Mouse (Mus musculus) cerebral cortex, adult 2 months (tissue): ENCODE data around the gene Prkca.

Experiments used
- WGBS: fragments of 180-500 bp; shearing (Covaris S2); methylation state at CpG from one replicate; pipeline ENCODE4 v1.1.7; 2018; 5-methylcytosine and 5-hydroxymethylcytosine counted together

The Prkca gene

DNA sequence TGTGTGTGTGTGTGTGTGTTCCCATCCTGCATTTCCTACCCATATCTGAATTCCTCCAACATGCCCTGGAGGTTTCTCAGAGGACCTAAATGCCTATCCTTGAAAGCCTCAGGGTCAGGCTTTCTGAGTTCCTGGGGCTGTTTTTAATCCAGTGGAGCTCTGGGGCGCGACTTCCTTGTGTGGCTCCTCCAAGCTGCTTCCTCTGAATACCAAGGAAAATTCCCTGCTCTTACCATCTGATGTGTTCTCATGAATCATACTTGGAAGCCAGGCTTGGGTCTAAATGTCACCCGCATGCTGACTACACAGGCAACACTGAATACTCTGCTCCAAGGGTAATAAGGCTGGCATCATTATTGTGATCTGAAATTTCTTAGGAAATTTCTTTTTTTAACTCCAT lies 279.3 kb downstream of the Prkca start:
- 46% methylated on average over 3 of the region's 3 CpGs for WGBS

DNA sequence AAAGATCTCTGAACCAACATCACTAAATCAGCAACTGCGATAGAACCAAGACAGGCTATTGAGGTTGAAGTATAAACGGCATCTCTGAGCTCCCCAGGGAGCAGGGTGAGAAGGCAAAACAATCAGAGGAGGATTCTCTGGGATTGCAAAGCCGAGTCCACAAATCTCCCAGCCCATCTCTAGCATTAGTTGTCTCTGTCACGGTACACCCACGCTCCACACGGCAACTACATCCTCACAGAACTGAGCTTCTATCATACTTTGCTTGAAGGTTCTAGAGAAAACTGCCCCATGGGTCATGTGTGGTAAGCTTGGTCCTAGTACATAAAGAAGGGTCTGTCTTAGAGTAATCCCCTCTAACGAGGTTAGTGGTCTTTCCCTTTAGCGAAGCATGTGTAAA lies 280.6 kb downstream of the Prkca start:
- 56% methylated on average over 8 of the region's 8 CpGs for WGBS

DNA sequence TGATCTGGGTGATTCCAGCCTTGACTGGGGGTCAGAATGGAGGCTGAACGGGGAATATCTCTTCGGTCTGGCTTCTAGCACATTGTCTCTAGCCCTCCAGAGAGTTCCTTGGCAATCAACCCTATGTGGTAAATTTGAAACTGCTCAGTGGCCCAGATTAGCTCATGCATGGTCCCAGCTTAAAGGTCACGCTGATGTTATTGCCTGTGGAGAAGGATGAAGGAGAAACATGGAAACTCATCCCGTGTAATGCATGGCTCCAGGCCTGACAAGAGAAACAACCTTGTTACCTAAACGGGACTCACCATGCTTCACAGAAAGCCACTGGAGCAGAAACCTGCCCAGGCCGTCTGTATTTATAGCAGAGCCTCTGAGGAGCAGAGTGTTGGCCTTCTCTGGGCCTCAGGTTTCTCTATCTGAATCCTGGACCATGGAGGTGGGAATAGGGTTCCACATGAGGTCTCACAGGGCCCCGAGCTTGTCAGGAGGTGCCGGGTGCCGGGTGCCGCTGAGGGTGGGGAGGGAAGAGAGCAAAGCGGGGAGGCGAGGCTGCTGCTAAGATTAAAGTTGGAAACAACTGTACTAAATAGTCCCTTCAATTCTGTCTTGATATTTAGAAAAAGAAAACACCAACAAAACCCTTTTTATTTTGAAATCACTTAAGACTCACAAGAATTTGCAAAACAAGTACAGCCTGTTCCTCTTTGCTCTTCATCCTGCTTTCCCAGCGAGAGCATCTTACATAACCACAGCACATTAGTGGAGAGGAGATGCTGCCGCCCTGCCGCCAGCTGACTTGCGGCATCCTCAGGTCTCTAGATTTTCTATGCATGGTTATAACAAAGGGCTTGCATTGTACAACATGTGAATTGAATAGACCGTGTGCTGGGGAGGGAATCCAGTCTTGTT lies 281.9 kb downstream of the Prkca start:
- 55% methylated on average over 17 of the region's 17 CpGs for WGBS

DNA sequence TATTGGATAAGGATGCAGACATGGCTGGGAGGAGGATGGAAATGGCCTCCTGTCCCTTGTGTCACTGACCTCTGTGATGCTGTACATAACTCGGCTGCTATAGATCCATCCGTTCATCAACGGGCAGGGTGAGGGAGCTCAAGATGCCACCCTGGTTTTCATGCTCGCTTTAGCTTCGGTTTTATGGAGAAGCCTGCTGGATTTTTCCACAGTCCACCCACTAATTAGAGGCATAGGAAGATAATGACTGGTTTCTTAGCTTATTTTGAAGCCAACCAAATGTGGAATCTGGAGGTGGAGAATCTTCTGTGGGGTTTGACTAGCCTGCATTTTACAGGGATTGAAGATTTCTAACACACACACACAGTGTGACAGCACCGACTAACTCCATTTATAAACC lies 286.6 kb downstream of the Prkca start:
- 62% methylated on average over 6 of the region's 6 CpGs for WGBS

DNA sequence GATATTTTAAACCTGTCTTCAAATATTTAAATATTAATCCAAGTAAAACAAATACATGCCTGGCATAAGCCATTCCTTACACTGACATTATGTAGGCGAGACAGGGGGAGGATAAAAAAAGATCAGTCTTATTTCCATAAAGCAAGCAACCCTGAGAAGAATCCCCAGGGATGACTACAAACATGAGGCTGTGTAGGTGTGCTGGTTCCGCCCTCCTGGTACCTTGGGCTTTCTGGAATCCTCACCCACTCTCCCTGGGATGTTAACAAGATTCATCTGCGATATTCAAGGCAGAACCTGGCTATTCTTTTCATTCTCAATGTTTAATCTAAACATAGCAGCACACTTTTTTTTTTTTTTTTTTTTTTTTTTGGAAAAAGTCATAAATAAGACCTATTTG lies 289.1 kb downstream of the Prkca start:
- WGBS = 49% methylated on average over 3 of the region's 3 CpGs

DNA sequence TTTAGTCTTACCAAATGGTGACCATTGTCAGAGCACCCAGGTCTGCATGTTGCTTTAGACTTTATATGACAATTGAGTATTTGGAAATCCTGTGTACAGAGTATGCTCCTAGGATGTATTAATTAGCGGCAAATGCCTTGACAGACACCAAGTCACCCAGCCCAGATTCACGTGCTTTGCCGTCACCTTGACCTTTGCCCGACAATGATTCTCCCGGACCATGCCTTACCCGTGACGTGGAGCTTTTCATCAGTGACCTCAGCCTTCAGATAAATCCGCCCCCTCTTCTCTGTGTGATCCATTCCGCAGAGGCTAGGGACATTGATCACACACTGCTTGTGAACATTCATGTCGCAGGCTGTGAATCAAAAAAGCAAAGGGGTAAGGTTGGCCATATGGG lies 290.0 kb downstream of the Prkca start:
- 76% methylated on average over 10 of the region's 10 CpGs for WGBS

DNA sequence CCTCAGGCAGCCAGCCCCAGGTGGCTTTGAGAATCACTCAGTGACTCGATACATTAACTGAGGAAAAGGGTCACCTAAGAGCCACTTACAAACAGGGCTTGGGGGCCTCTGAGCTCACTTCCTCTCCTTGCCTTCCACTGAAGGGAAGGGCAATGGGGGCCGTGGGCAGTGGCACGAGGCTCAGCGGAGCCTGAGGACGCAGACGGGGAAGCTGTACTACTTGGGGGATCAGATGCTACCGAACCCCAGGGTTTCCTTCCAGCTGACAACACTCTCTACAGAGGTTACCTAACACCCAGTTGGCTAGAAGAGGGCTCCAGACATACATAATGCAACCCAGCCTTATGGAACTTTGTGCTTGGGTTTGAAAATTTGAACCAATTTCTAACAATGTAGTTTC lies 302.1 kb downstream of the Prkca start:
- WGBS = 77% methylated on average over 7 of the region's 7 CpGs

DNA sequence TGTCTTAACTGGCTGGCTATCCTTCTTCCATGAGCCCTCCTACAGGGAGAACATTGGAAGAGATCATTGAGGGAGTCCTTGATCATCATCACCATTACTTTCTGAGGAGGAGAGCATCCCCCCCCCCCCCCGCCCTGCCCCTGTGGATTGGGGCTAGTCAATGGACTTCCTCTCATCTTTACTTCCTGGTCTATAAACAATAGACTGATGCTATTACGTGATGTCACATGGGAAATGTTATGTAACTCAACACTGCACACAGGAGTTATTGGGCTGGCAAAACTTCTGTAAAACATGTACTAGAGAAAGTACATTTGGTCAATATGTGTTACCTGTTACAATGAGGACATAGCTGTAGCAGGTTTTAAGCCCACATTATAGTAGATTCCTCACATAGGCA lies 302.9 kb downstream of the Prkca start:
- 73% methylated on average over 2 of the region's 2 CpGs for WGBS

DNA sequence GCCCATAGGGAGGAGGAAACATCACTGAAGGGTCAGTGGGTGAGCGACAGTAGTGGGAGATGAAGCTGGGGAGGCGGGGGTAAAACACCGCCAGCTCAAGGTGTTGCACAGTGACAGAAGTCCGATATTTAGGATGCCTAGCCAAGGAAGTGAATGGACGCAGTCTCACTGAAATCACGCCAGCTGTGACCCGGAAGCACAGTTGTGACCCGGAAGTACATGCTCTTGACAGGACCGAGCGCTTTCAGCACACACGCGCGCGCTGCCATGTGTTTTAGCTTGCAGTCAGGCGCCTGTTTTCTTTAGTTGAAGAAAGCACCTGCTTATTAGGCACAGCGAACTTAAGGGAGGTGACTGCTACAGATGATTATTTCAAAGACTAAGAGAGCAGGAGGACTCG lies 304.0 kb downstream of the Prkca start:
- 91% methylated on average over 17 of the region's 17 CpGs for WGBS

DNA sequence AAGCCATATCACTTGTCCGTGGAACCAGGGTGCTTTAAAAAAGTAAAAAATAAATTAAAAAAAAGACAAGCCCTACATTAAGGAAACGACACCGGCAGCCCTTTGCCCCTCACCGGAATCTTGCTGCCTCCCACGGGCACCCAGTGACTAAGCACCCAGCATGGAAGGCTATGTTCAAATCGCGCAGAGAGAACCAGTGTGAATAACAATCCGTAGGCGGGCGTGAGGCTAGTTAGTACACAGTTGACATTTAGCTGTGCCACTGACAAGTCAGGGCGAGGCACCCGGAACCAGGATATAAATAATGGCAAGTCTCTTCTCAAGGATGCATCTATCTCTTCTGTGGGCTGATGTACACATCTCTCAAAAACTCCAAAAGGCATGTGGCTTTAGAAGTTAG lies 304.7 kb downstream of the Prkca start:
- 63% methylated on average over 12 of the region's 12 CpGs for WGBS

DNA sequence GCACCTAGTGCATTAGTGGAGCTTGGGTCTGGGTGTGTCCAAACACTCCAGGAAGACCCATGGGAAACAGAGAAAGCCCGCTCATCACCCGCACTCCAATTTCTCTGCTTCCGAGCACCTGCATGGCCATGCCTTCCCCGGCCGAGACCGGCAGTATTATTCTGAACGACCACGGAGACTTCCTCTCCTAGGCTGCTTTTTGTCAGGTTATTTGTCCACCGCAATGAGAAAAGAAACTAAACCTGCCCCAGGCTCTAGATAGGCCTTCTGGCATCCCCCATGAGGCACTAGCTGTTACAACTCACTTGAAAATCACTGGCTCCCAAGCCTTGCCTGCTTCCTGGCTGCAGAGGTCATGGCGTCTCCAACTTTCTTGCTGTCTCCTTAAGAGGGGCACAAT lies 307.4 kb downstream of the Prkca start:
- WGBS = 93% methylated on average over 10 of the region's 10 CpGs

DNA sequence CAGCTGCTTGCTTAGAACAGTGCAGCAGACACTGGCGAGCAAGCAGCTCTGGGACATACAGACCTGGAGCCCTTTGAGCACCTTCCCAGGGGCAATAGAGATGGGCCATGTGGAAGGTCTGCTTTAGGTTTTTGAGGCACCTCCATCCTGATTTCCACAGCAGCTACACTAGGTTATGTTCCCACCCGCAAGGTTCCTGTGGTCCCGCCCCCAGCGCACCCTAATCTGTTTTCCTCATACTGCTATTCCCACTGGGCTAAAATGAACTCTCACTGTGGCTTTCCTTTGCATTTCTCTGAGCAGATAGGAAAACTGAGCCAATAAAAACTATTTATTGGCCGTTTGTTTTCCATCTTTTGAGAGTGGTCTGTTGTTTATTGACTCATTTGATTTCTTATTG lies 308.0 kb downstream of the Prkca start:
- 90% methylated on average over 5 of the region's 5 CpGs for WGBS

DNA sequence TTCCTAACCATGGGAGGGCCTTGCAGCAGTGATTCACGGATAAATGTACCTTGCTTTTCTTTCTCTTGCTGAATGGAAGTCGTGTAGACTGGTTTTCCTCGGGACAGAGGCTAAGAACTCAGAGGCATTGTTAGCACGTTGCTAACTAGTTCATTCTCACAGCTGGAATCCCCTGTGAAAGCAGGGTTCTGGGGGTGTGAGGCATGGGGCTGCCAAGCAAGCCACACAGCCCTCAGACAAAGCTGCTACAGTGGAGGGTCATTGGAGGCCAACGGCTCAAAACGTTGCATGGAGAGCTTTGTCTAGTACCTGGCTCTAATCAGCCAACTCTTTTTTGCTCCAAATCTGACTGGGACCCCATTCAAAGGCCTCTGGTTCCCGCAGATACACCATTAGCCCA lies 309.4 kb downstream of the Prkca start:
- WGBS = 56% methylated on average over 7 of the region's 7 CpGs

DNA sequence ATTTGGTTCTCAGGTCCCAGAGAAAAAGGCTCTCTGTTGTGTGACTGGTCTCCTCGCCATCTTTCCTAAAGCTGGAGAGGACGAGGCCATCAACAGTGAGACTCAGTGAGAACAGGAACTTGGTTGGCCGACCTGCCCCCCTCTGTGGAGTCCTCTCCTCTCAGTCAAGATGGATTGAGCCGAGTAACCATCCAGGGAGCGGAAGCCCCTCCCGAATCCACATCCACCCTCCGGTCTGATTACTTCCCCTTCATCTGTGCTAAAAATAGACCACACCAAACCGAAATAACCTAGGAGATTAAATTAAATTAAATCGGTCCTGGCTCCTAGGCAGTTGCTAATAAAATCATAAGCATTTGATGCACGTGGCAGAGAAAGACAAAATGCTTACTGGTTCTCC lies 311.2 kb downstream of the Prkca start:
- 58% methylated on average over 10 of the region's 10 CpGs for WGBS

DNA sequence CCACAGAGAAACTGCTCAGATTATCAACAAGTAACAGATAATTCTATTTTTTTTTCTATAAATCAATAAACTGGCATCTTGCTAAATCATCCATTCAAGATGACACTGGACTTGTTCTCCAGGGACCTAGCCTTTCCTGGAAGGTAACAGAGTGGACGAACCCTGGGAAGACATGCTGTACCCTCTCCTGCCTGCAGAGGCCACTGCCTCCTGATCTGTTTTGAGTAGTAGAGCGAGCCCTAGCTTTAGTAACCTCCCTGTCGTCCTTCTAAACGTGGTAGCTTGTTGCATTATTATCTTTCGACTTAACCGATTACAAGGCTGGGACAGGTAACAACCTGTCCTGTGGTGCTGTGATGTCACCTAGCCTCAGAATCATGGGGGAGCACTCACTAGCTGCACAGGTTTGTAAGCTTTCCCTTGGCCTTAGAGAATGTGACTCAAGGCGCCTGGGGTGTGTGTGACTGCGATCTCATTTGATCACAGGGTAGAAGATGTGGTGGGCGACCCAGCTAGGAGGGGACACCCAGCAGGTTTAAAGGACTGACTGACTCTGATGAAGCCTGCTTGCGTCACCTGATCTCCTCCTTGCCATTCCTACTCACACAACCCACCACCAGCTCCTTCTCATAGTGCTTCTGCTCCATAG lies 312.6 kb downstream of the Prkca start:
- WGBS = 43% methylated on average over 10 of the region's 10 CpGs

DNA sequence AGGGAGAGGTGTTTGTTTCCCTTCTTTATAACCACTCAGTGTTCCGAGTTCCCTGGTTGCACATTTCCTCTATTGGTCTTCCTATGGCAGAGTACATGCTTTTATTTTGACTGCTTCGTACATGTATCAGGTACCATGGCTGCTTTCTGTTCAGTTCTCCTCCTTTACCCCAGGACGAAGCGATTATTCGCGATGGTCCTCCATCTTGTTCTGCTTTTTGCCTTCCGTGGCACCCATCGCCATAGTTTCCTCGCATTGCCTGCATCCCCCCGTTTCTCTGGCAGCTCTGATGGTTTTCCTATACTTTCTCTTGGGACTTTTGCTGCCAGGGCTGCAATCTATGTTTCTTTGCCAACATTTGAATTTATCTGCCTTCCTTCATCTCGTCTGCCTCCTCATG lies 314.4 kb downstream of the Prkca start:
- 90% methylated on average over 11 of the region's 11 CpGs for WGBS

DNA sequence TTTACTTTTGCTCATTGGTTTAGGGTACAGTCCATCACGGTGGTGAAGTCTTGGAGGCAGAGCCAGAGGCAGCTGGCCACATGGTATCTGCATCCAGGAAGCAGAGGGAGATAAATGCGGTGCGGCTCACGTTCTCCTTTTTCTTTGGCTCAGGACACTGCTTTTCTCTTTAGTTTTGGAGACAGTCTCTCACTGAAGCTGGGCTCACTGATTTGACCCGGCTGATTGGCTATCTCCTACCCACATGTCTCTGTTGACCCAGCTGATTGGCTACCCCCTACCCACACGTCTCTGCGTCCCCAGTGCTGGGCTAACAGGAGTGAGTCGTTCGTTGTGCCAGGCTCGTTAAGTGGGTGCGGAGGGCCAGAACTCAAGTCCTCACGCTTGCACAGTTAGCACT lies 315.3 kb downstream of the Prkca start:
- WGBS = 46% methylated on average over 12 of the region's 12 CpGs

DNA sequence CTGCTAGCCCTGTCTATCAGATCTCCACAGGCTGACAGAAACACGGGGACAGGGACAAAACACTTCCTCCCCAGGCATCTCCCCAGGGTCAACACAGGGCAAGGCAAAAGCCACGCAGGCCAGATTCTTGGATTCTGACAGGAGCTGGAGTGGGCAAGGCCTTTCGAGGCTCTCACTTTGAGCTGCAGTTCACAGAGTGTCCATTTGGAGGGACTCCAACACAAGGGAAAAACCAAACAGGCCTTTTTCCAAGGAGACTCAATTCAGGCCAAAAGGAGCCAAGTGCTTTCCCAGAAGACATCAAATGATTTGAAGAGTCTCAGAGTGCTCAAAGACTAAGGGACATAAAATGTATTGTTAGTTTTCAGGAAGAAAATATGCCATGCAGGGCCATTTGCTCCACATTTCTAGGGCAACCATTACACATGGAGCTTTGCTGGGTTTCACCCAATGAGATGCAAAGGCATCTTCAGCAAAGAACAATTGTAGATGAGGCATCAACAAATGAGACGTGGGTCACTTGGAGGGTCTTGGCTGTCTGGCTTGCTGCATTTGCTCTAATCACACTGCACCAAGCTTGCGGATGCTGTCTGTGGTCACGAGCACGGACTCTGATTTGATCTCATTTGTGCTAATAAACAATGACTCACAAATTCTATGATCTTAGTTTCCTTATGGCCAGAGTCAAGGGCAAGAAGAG lies 317.9 kb downstream of the Prkca start:
- 54% methylated on average over 7 of the region's 7 CpGs for WGBS

DNA sequence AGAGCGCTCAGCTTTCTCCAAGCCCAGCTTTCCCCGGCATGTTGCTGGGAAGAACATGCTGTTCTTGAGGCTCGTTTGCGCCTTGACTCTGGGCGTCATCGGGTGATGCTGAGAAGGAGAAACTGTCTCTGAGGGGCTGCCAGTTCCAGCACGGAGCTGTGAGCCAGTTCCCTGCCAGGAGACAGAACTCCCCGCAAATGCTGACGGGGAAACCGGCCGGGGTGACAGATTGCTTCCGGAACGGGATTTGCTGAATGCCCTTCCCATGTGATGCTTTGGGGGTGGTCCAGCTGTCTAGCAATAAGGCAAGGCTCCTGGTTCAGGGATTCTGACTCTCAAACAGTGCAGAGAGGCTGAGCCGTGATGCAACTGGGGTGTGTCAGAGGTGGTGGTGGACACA lies 320.5 kb downstream of the Prkca start:
- 13% methylated on average over 14 of the region's 14 CpGs for WGBS

DNA sequence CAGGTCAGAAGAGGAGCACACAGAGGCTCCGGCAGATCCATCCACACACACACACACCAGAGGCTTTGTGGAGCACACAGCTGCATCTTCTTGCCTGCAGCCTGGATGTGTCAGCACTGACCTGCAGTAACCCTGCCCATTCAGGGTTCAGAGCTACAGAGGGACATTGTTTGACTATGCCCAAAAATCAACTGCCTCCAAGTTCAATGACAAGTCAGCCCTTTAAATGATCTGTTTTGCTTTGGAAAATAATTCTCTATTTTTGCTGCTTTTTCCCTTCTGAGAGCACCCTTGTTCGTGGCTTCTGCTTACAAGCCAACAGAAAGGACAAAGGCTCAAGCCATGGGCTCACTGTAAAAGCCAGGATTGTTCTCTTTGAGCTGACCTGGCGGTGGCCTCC lies 322.8 kb downstream of the Prkca start:
- 74% methylated on average over 3 of the region's 3 CpGs for WGBS

DNA sequence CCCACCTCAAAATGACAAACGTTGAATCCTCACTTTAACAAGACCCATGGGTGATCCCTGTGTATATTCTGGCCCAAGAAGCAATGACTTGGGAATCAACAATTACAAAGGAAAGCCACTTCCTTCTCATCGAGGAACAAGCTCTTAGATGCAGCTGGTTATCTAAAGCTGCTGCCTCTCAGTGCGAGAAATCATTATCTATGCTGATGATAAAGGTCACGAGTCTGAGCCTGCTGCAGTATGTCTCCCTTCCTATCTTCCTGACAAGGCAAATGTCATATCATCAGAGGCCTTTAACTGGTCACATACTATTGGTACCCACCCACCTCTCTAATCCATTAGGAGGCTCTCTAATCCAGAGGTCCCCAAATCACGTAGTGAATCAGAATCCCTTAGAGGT lies 328.4 kb downstream of the Prkca start:
- WGBS = 86% methylated on average over 5 of the region's 5 CpGs

DNA sequence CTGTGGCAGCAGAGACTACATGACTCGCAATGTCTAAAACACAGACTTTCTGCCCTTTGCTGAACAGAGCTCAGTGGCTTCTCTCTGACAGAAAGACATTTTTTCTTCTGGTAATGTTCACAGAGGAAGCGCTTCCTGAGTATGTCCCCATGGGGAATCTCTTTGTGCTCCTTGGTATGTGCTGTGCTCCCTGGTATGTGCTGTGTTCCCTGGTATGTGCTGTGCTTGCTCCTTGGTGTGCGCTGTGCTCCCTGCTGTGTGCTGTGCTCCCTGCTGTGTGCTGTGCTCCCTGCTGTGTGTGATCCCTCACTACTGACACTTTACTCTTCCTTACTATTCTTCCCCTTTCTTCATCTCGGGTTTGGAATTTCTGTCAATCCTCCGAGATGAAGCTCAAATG lies 330.3 kb downstream of the Prkca start:
- 88% methylated on average over 5 of the region's 5 CpGs for WGBS

DNA sequence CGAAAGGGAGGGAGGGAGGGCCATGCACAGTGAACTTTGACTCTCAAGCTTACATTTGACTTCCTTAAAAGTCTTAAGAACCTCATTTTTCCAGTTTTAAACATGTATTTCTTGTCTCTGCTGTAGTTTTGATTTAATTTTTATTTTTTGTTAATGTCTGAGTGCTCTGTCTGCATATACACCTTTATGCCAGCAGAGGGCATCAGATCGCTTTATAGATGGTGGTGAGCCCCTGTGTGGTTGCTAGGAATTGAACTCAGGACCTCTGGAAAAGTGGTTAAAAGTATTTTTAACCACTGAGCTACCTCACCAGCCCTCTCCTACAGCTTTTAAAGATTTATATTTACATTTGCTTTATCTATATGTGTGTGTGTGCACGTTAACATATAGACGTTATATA lies 333.3 kb downstream of the Prkca start:
- WGBS = 77% methylated on average over 4 of the region's 4 CpGs
